In genomic region chr19:44798731-44799130, GRCm38 (mm10) we compare ENCODE assay signal across 23 mouse cellular contexts. TPM values are rescaled to one million over a fixed set of nuclear protein-coding genes. Genes with fewer than 3 reads are reported as not detected.
DNase-seq lines count a peak whose midpoint lies in the region; ATAC-seq lines count a peak whose summit lies in the region.
"Had no signal": no experiment of that assay in that cellular context is flagged by ENCODE, and none has a peak within 500 bp of the region (broad histone marks: within the 10 kb centered on the region; RNA-seq: fewer than 3 reads in every experiment).

No protein-coding gene starts in this region.

- H3K27me3 ChIP-seq in hindbrain, embryonic 15.5 days = 0 out of 2 replicates have a peak, but pooled peaks cover 2% of the 10 kb centered on the region
- H3K27me3 ChIP-seq in hindbrain, embryonic 16.5 days (replicated peaks; ENCODE audit: control insufficient read depth, insufficient read depth, low read length) = no peaks in the 10 kb centered on the region
- H3K27me3 ChIP-seq in kidney, embryonic 16.5 days (ENCODE audit: insufficient read depth, low read length) = no peaks in the 10 kb centered on the region
- H3K27me3 ChIP-seq: forebrain, embryonic 15.5 days; Patski had no signal

- H3K4me1 ChIP-seq in hindbrain, embryonic 15.5 days (replicated peaks) = peaks cover 29% of the 10 kb centered on the region
- H3K4me1 ChIP-seq in hindbrain, embryonic 16.5 days (ENCODE audit: control insufficient read depth, insufficient read depth, low read depth, low read length) = peaks cover 14% of the 10 kb centered on the region
- peaks cover 56% of the 10 kb centered on the region for H3K4me1 ChIP-seq in kidney, embryonic 16.5 days (ENCODE audit: insufficient read depth, low read length)
- H3K4me1 ChIP-seq: embryonic facial prominence, embryonic 15.5 days had no signal

- DNase-seq in kidney, adult 8-10 months = peak; percentile 45 to 60
- peak; percentile 52 to 68 for DNase-seq in kidney, postnatal 25 days
- DNase-seq in cerebellum, adult 18-20 months = no peak
- no peak for DNase-seq in layer of hippocampus, adult 11-12 months (ENCODE audit: low spot score)
- DNase-seq: adrenal gland, postnatal 25 days; cerebellum, adult 8-10 months; cerebellum, postnatal 14 days; embryo, embryonic 11 days; gastrocnemius, postnatal 10 days; heart, adult 18-20 months; heart, postnatal 10 days; heart, postnatal 4 days had no signal

- no peaks in the 10 kb centered on the region for H3K36me3 ChIP-seq in hindbrain, embryonic 15.5 days
- H3K36me3 ChIP-seq in hindbrain, embryonic 16.5 days (ENCODE audit: control insufficient read depth, insufficient read depth, low read length) = no peaks in the 10 kb centered on the region
- peaks cover 11% of the 10 kb centered on the region; the same call in 1 of the 2 replicates for H3K36me3 ChIP-seq in kidney, embryonic 16.5 days (ENCODE audit: insufficient read depth, low read length)
- H3K36me3 ChIP-seq: embryonic facial prominence, embryonic 15.5 days; forebrain, embryonic 10.5 days; forebrain, embryonic 15.5 days; heart, embryonic 10.5 days had no signal

- H3K9ac ChIP-seq in hindbrain, embryonic 15.5 days = no peak overlapping the region
- H3K9ac ChIP-seq in hindbrain, embryonic 16.5 days (ENCODE audit: low read depth, low read length) = no peak overlapping the region
- no peak overlapping the region for H3K9ac ChIP-seq in kidney, embryonic 16.5 days (replicated peaks; ENCODE audit: low read length)
- H3K9ac ChIP-seq: embryonic facial prominence, embryonic 15.5 days; forebrain, embryonic 15.5 days had no signal

- H3K27ac ChIP-seq in hindbrain, embryonic 15.5 days (replicated peaks) = 0 out of 2 replicates have a peak overlapping the region, but pooled peaks have one; percentile 78
- H3K27ac ChIP-seq in hindbrain, embryonic 16.5 days (ENCODE audit: low read depth, low read length) = no peak overlapping the region
- peak overlapping the region; percentile 40 for H3K27ac ChIP-seq in kidney, embryonic 16.5 days (ENCODE audit: low read length)
- H3K27ac ChIP-seq: embryonic facial prominence, embryonic 15.5 days; forebrain, embryonic 15.5 days; heart, embryonic 10.5 days had no signal

- no peak overlapping the region for H3K4me2 ChIP-seq in hindbrain, embryonic 15.5 days
- H3K4me2 ChIP-seq in hindbrain, embryonic 16.5 days (ENCODE audit: low read length) = no peak overlapping the region
- H3K4me2 ChIP-seq in kidney, embryonic 16.5 days (replicated peaks; ENCODE audit: low read depth, low read length) = no peak overlapping the region
- H3K4me2 ChIP-seq: embryonic facial prominence, embryonic 15.5 days; forebrain, embryonic 15.5 days had no signal

- ATAC-seq in hindbrain, embryonic 15.5 days (ENCODE audit: low FRiP score, low read depth) = no peak
- ATAC-seq in hindbrain, embryonic 16.5 days = no peak
- ATAC-seq in kidney, embryonic 16.5 days (ENCODE audit: low FRiP score, low TSS enrichment) = no peak
- ATAC-seq: activated CD4-positive, CD25-positive, alpha-beta regulatory T cell, adult 4 months; forebrain, embryonic 15.5 days; Patski had no signal

- no peaks in the 10 kb centered on the region for H3K9me3 ChIP-seq in hindbrain, embryonic 15.5 days
- H3K9me3 ChIP-seq in hindbrain, embryonic 16.5 days (ENCODE audit: control insufficient read depth, low read length) = no peaks in the 10 kb centered on the region
- no peaks in the 10 kb centered on the region for H3K9me3 ChIP-seq in kidney, embryonic 16.5 days (ENCODE audit: low read length)
- H3K9me3 ChIP-seq: embryonic facial prominence, embryonic 15.5 days; forebrain, embryonic 10.5 days; forebrain, embryonic 15.5 days; heart, embryonic 10.5 days had no signal

- no peak overlapping the region for H3K4me3 ChIP-seq in hindbrain, embryonic 15.5 days
- H3K4me3 ChIP-seq in hindbrain, embryonic 16.5 days (ENCODE audit: low read length) = no peak overlapping the region
- no peak overlapping the region for H3K4me3 ChIP-seq in kidney, embryonic 16.5 days (ENCODE audit: low read length)
- H3K4me3 ChIP-seq: embryonic facial prominence, embryonic 15.5 days; erythroblast, embryonic 14.5 days; forebrain, embryonic 10.5 days; forebrain, embryonic 15.5 days; heart, embryonic 10.5 days had no signal

- WGBS in hindbrain, embryonic 15.5 days = 57% methylated on average over 6 of the region's 6 CpGs
- WGBS in hindbrain, embryonic 16.5 days = 68% methylated on average over 6 of the region's 6 CpGs
- WGBS in kidney, embryonic 16.5 days = 61% methylated on average over 6 of the region's 6 CpGs

RNA-seq across cellular contexts. Expression of gene Pax2, which starts 42.9 kb away (rescaled TPM):
- polyA plus RNA-seq in hindbrain, embryonic 15.5 days (2015; fragmentation: Nextera tagmentation; extraction: Ambion mirVana) = 12.3 and 15.5 TPM in 2 replicates
- 11.9 and 12.1 TPM in 2 replicates for polyA plus RNA-seq in hindbrain, embryonic 16.5 days (2015; fragmentation: Nextera tagmentation; extraction: Ambion mirVana)
- polyA plus RNA-seq in kidney, embryonic 16.5 days (2015; fragmentation: Nextera tagmentation; extraction: Ambion mirVana) = 23.8 and 33.2 TPM in 2 replicates
- polyA plus RNA-seq: activated CD4-positive, CD25-positive, alpha-beta regulatory T cell, adult 4 months; erythroblast, embryonic 14.5 days; heart, embryonic 14.5 days had no signal

Comparison
In these comparisons a context has a peak if more than half of its experiments do, and no peak if none do; other contexts are left out.
1. DNase-seq: peak in kidney, adult 8-10 months (2 of 2) and kidney, postnatal 25 days (2 of 2); none in cerebellum, adult 18-20 months (0 of 2) and layer of hippocampus, adult 11-12 months (single experiment).